Mouse (Mus musculus) limb, embryonic 11.5 days (tissue): ENCODE data around the gene Evi5. TPM values are rescaled to one million over a fixed set of nuclear protein-coding genes. Genes with fewer than 3 reads are reported as not detected.

Source experiments
- ATAC-seq: fragments of 200-750 bp; cut with Nextera tagmentation; 2 replicates; pipeline ENCODE4 v1.8.0; 2017; ENCODE audit warnings: low read depth; ENCODE audit not compliant: insufficient number of reproducible peaks, low FRiP score, low TSS enrichment
- DNase-seq: peaks from one replicate; pipeline ENCODE4 v3.0.0-alpha.2; 2015; ENCODE audit warnings: low spot score
- H3K27ac ChIP-seq: fragments of 300-500 bp; sonication (generic); replicated peaks from 2 replicates; pipeline ENCODE4 v1.5.1; 2014; ENCODE audit warnings: low read depth, mild to moderate bottlenecking, low read length
- H3K27me3 ChIP-seq: fragments of 300-500 bp; sonication (generic); 2 replicates; pipeline ENCODE4 v1.6.1; 2014; ENCODE audit warnings: mild to moderate bottlenecking, low read length, mixed read lengths; ENCODE audit not compliant: control insufficient read depth, insufficient read depth
- H3K36me3 ChIP-seq: fragments of 300-500 bp; sonication (generic); 2 replicates; pipeline ENCODE4 v1.6.1; 2014; ENCODE audit warnings: mild to moderate bottlenecking, low read length, moderate library complexity, mixed read lengths; ENCODE audit not compliant: control insufficient read depth, insufficient read depth
- H3K4me1 ChIP-seq: fragments of 300-500 bp; sonication (generic); 2 replicates; pipeline ENCODE4 v1.6.1; 2014; ENCODE audit warnings: low read length, mixed read lengths; ENCODE audit not compliant: control insufficient read depth, insufficient read depth
- H3K4me2 ChIP-seq: fragments of 300-500 bp; sonication (generic); 2 replicates; pipeline ENCODE4 v1.6.1; 2014; ENCODE audit warnings: low read depth, mild to moderate bottlenecking, moderate library complexity; ENCODE audit not compliant: severe bottlenecking
- H3K4me3 ChIP-seq: fragments of 300-500 bp; sonication (generic); 2 replicates; pipeline ENCODE4 v1.5.1; 2014; ENCODE audit warnings: low read depth, low read length
- H3K9ac ChIP-seq: fragments of 300-500 bp; sonication (generic); 2 replicates; pipeline ENCODE4 v1.6.1; 2014; ENCODE audit warnings: mild to moderate bottlenecking, low read length
- H3K9me3 ChIP-seq: fragments of 300-500 bp; sonication (generic); 2 replicates; pipeline ENCODE4 v1.6.1; 2016; ENCODE audit warnings: low read length; ENCODE audit not compliant: control insufficient read depth
- WGBS: fragments of 180-500 bp; shearing (Covaris S2); extraction: QIAGEN DNeasy Blood & Tissue Kit; methylation state at CpG from one replicate; pipeline ENCODE4 v1.1.7; 2014; 5-methylcytosine and 5-hydroxymethylcytosine counted together
- polyA plus RNA-seq: library from polyadenylated mRNA; unstranded; fragments of >200 nt; fragmentation: Nextera tagmentation; extraction: Ambion mirVana; gene quantifications from 2 replicates; pipeline ENCODE4 v1.2.1, GENCODE M21; 2014

Gene Evi5
- polyA plus RNA-seq, 1 experiment from 2014 or later: 66.9 TPM

DNA sequence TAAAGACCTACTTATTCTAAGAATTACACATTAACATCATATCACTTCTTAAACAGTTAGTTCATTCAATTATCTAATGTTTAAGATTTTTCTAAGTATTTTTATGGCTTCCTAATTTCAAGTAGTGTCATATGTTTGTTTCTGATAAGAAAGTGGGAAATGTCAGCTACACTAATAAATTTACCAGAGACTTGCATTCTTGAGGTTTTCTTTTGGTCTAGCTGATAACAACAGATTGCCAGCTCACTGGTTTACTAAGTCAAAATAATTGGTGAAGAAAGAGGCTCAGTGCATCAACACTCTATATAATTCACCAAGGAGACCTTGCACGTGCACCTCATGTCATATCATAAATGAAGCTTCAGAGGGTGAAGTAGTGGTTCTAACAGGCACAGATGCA lies 106.7 kb downstream of the Evi5 start:
- H3K27ac ChIP-seq: no peak overlapping the region
- H3K9ac ChIP-seq: no peak overlapping the region
- H3K4me3 ChIP-seq: no peak overlapping the region
- ATAC-seq (no peak), DNase-seq (no peak)
- H3K36me3 ChIP-seq: peaks cover 3% of the 10 kb centered on the region; the same call in 1 of the 2 replicates
- 96% methylated on average over 1 of the region's 1 CpGs for WGBS
- H3K4me2 ChIP-seq: no peak overlapping the region
- no peaks in the 10 kb centered on the region for H3K9me3 ChIP-seq
- no peaks in the 10 kb centered on the region for H3K27me3 ChIP-seq
- H3K4me1 ChIP-seq: no peaks in the 10 kb centered on the region

DNA sequence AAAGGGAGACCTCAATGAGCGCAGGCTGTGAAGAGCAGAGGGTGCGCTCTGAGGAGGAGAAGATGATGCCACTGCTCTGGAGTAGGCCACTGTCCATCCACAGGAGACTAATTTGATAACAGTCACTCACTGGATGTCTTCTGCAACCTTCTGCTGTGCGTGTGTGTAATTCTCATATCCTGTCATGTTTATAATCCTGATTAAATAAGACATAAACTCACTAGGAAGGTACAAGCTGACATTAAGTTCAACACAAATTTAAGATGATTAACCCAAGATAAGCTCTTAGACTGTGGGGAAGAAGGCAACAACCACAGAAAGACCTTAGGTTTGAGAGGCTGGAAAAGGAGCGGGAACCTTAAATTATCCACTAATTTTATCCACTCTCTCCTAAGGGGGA lies 109.0 kb downstream of the Evi5 start:
- 94% methylated on average over 4 of the region's 4 CpGs for whole genome bisulfite sequencing
- H3K4me2 ChIP-seq: no peak overlapping the region
- H3K27me3 ChIP-seq: no peaks in the 10 kb centered on the region
- no peaks in the 10 kb centered on the region for H3K9me3 ChIP-seq
- no peak overlapping the region for H3K4me3 ChIP-seq
- no peak overlapping the region for H3K27ac ChIP-seq
- peaks cover 3% of the 10 kb centered on the region; the same call in 1 of the 2 replicates for H3K36me3 ChIP-seq
- no peak overlapping the region for H3K9ac ChIP-seq
- DNase-seq: no peak
- H3K4me1 ChIP-seq: no peaks in the 10 kb centered on the region
- no peak for ATAC-seq

DNA sequence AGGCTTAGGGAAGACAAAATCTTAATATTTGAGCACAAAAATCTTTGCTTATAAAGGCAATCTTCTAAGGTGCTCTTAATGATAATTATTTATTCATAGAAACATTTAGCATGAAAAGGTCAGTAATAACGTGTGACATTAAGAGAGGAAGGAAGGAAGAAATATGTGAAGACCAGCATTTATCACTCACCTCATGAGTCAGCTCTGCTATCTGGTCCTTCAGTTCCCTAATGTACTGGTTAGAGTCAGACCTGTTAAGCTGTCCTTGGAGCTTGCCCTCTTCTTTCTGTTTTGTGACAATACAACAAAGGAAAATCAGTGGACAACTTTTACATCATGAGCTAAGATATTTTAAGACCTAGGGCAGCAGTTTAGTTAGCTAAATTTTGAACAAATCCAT lies 110.4 kb downstream of the Evi5 start:
- 83% methylated on average over 1 of the region's 1 CpGs for WGBS
- H3K9me3 ChIP-seq: no peaks in the 10 kb centered on the region

DNA sequence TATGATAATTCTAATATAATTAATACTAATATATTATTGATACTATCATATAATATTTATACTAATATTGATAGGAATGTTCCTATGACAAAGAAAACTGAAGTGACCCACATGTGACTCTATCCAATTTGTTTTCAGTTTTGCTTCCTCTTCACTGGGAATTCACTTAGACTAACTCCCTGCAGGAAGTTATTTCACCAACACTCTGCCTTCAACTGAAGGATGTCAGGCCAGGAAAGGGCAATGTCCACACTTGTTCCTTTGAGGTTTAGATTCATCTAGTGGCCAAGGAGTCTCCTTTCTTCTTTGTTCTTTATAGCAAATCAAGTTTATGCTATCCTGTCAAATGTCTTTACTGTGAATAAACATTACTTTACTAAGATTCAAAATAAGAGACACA lies 111.2 kb downstream of the Evi5 start:
- Histone ChIP-seq H3K27ac (no peak overlapping the region), H3K27me3 (no peaks in the 10 kb centered on the region), H3K4me1 (no peaks in the 10 kb centered on the region), H3K36me3 (peaks cover 3% of the 10 kb centered on the region; the same call in 1 of the 2 replicates), H3K9me3 (no peaks in the 10 kb centered on the region), H3K9ac (no peak overlapping the region), H3K4me2 (no peak overlapping the region), H3K4me3 (no peak overlapping the region)
- DNase-seq (no peak), ATAC-seq (no peak)

More for the DNA sequence above, 110.4 kb downstream of the Evi5 start:
- Histone ChIP-seq H3K4me2 (no peak overlapping the region), H3K36me3 (peaks cover 3% of the 10 kb centered on the region; the same call in 1 of the 2 replicates), H3K27ac (no peak overlapping the region), H3K4me3 (no peak overlapping the region), H3K27me3 (no peaks in the 10 kb centered on the region), H3K4me1 (no peaks in the 10 kb centered on the region), H3K9ac (no peak overlapping the region)
- DNase-seq (no peak), ATAC-seq (no peak)

DNA sequence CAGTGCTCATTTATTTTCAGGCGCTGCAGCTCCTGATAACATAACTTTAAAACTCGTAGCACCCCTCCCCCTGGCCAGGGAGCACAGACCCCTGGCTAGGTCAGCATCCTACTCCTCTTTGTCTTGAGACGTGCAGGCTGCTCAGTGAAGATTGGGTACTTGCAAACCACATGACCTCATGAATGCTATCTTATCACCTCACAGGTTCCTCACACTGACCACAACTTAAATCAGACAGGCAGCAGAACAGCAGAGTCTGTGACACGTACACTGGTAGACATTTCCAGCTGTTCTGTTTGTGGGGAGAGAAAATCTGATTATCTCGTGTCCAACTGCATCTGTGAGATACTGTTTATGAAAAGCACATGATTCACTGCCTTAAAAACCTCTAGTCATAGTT lies 115.8 kb downstream of the Evi5 start:
- ATAC-seq: no peak
- Histone ChIP-seq H3K27ac (no peak overlapping the region), H3K36me3 (no peaks in the 10 kb centered on the region), H3K9ac (no peak overlapping the region), H3K9me3 (no peaks in the 10 kb centered on the region), H3K4me3 (no peak overlapping the region), H3K27me3 (no peaks in the 10 kb centered on the region), H3K4me2 (no peak overlapping the region), H3K4me1 (no peaks in the 10 kb centered on the region)
- DNase-seq: no peak
- WGBS: 63% methylated on average over 5 of the region's 5 CpGs

DNA sequence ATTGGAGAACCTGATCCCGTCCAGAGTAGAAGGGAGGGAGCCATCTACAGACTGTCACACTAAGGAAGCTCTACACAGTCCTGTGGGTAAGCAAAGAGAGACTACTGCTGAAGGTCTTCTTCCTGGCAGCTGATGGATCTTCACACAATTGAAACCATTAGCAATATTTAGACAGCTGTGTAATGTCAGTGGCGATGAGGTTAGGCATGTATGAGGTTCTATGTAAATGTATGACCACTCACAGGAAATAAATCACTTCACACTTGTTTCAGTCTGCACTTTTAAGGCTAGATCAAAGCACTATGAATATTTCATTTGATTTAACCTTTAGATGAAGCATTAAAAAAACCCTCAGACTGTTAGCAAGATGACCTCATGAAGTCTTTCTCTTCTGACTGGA lies 118.8 kb downstream of the Evi5 start:
- no peak overlapping the region for H3K4me2 ChIP-seq
- no peak for ATAC-seq
- no peak overlapping the region for H3K27ac ChIP-seq
- DNase-seq: no peak
- WGBS: 72% methylated on average over 2 of the region's 2 CpGs
- H3K27me3 ChIP-seq: no peaks in the 10 kb centered on the region
- no peaks in the 10 kb centered on the region for H3K9me3 ChIP-seq
- no peak overlapping the region for H3K9ac ChIP-seq
- no peaks in the 10 kb centered on the region; the same call in 1 of the 2 replicates for H3K36me3 ChIP-seq
- H3K4me3 ChIP-seq: no peak overlapping the region
- no peaks in the 10 kb centered on the region for H3K4me1 ChIP-seq

DNA sequence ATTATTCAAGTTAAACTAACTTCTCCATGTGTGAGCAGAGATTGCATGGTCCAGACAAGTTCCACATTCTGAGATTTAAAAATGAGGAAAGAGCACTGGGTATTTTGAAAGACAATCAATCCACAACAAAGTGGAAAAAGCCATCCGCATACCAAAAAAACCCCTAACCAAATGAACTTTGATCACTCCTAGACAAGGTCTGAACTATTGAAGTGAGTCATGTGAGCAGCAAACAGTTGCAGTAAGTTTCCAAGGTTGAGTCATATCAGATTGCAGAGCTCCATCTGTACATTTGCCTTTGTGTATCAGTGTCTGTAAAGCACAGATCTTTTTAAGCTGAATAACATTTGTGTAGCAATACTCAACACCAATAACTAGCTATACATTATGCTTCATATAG lies 120.2 kb downstream of the Evi5 start:
- H3K4me3 ChIP-seq: no peak overlapping the region
- H3K9me3 ChIP-seq: no peaks in the 10 kb centered on the region
- DNase-seq (no peak), ATAC-seq (no peak)
- H3K36me3 ChIP-seq: no peaks in the 10 kb centered on the region; the same call in 1 of the 2 replicates
- H3K4me2 ChIP-seq: no peak overlapping the region
- H3K4me1 ChIP-seq: no peaks in the 10 kb centered on the region
- H3K27me3 ChIP-seq: no peaks in the 10 kb centered on the region
- no peak overlapping the region for H3K9ac ChIP-seq
- 98% methylated on average over 1 of the region's 1 CpGs for WGBS
- no peak overlapping the region for H3K27ac ChIP-seq

DNA sequence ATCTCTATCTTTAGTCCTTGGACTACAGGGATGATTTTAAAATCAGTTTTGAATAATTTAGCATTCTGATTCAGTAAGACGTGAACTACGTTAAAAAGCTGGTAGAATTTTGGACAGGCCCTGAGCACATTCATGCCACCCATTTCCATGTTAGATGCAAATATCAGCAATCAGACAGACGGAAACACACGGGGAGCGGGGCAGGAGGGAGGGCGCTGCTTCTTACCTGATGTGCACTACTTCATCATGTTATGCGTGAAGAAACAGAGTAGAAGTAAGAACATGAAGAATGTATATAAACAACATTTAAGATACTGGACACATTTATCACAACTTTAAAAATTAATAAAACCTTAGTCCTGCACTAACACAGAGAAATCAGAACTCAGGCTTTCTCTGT lies 121.3 kb downstream of the Evi5 start:
- no peak overlapping the region for H3K4me3 ChIP-seq
- WGBS: 97% methylated on average over 7 of the region's 7 CpGs
- no peak for ATAC-seq

DNA sequence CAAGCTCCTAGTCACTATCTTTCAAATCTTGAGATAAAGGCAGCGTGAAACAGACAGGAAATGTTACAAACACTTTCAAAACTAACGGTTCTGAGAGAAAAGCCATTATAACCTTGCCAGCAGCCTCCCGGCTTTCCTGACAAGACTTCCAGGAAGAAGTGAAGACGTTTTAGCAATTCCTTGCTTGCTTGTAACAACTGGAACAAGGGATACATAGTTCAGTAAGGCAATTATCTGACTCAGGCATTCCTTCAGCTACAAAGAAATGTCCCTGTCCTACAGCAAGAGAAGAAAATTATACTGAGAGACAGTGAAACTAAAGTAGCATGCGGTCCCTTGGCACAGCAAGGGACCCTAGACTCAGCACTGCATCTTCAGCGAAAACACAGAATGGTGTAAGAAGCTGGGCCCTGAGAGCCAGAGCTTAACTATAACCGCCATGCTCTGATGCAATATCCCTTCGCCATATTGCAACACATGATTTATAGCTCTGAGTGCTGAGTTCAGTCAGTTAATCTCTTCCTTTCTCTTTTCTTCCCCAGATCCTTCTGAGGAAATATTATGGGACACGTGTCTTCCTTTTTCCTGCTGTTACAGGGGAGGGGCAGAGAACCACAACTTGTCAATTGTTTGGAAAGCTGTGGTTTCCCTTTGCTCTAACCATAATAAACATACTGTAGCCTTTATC lies 125.5 kb downstream of the Evi5 start:
- H3K9me3 ChIP-seq: no peaks in the 10 kb centered on the region
- DNase-seq (no peak), ATAC-seq (no peak)
- H3K27me3 ChIP-seq: no peaks in the 10 kb centered on the region
- H3K4me2 ChIP-seq: no peak overlapping the region
- H3K4me1 ChIP-seq: no peaks in the 10 kb centered on the region
- H3K9ac ChIP-seq: no peak overlapping the region
- H3K27ac ChIP-seq: no peak overlapping the region
- no peak overlapping the region for H3K4me3 ChIP-seq
- H3K36me3 ChIP-seq: no peaks in the 10 kb centered on the region; the same call in 1 of the 2 replicates
- WGBS: 74% methylated on average over 9 of the region's 9 CpGs

More for the DNA sequence above, 121.3 kb downstream of the Evi5 start:
- no peak for DNase-seq
- H3K27ac ChIP-seq: no peak overlapping the region
- no peaks in the 10 kb centered on the region for H3K27me3 ChIP-seq
- H3K9ac ChIP-seq: no peak overlapping the region
- H3K4me1 ChIP-seq: no peaks in the 10 kb centered on the region
- H3K36me3 ChIP-seq: no peaks in the 10 kb centered on the region; the same call in 1 of the 2 replicates
- H3K4me2 ChIP-seq: no peak overlapping the region
- no peaks in the 10 kb centered on the region for H3K9me3 ChIP-seq
